Comparison of ENCODE assay signal across 35 mouse cellular contexts in the genomic region with DNA sequence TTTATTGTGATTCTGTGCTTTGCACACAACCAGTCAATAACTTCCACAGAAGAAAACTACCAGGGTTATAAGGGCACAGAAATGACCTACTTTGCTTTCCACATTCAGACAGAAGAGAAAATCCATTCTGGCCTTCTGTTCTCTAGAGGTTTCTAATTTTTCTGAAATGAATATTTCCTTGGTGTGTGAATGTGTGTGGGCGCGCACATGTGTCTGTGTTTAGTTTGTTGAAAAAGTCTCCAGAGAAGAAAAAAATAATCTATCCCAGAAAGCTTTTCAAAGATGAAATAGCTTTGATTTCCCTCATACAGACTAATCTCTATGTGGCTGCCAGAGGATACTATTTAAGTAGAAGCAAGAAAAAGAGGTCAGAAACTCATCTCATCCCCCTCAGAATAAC.
DNase-seq lines count a peak whose midpoint lies in the region; ATAC-seq and TF ChIP-seq lines count a peak whose summit lies in the region.
"Had no signal": no experiment of that assay in that cellular context is flagged by ENCODE, and none has a peak within 500 bp of the region (broad histone marks: within the 10 kb centered on the region; RNA-seq: fewer than 3 reads in every experiment).

No protein-coding gene starts in this region.

- no peak overlapping the region for H3K4me2 ChIP-seq in forebrain, embryonic 11.5 days (ENCODE audit: low read depth, low read length, severe bottlenecking)
- H3K4me2 ChIP-seq in intestine, postnatal 0 days (replicated peaks; ENCODE audit: low read depth): no peak overlapping the region
- H3K4me2 ChIP-seq: heart, embryonic 15.5 days; intestine, embryonic 15.5 days; limb, embryonic 15.5 days; midbrain, embryonic 13.5 days; neural tube, embryonic 15.5 days had no signal

- H3K27me3 ChIP-seq in forebrain, embryonic 11.5 days (ENCODE audit: control insufficient read depth, insufficient read depth, low read length): no peaks in the 10 kb centered on the region
- no peaks in the 10 kb centered on the region for H3K27me3 ChIP-seq in intestine, postnatal 0 days (replicated peaks; ENCODE audit: control insufficient read depth, insufficient read depth, low read length)
- H3K27me3 ChIP-seq: heart, embryonic 15.5 days; intestine, embryonic 15.5 days; limb, embryonic 15.5 days; midbrain, embryonic 13.5 days; neural tube, embryonic 15.5 days; Patski had no signal

- 96% methylated on average over 2 of the region's 2 CpGs for WGBS in forebrain, embryonic 11.5 days
- WGBS in intestine, postnatal 0 days: 98% methylated on average over 2 of the region's 2 CpGs

- H3K9me3 ChIP-seq in forebrain, embryonic 11.5 days (ENCODE audit: control insufficient read depth, low read length): no peaks in the 10 kb centered on the region
- no peaks in the 10 kb centered on the region for H3K9me3 ChIP-seq in intestine, postnatal 0 days (ENCODE audit: control insufficient read depth)
- H3K9me3 ChIP-seq: G1E; heart, embryonic 10.5 days; heart, embryonic 15.5 days; intestine, embryonic 15.5 days; limb, embryonic 10.5 days; limb, embryonic 15.5 days; midbrain, embryonic 13.5 days; neural tube, embryonic 15.5 days had no signal

- peak; percentile 33 to 68 for DNase-seq in frontal cortex, adult 2 months (ENCODE audit: extremely low spot score in 1 of 2, low spot score in 1 of 2)
- DNase-seq in frontal cortex, postnatal 14 days (ENCODE audit: low spot score in 2 of 2): no peak
- peak; percentile 30 to 45 for DNase-seq in left cerebral cortex, adult 18-20 months (ENCODE audit: low spot score in 2 of 2)
- DNase-seq in left cerebral cortex, postnatal 4 days: no peak
- peak; percentile 54 for DNase-seq in layer of hippocampus, adult 9-11 months
- DNase-seq in right cerebral cortex, postnatal 25 days: peak; percentile 29
- DNase-seq in forebrain, embryonic 11.5 days (ENCODE audit: low spot score): no peak
- DNase-seq: adrenal gland, postnatal 10 days; cerebellum, adult 11 months; cerebellum, adult 9-10 months; cerebellum, postnatal 36 days; gastrocnemius, postnatal 14 days; heart, adult 11 months; kidney, adult 8-10 months; kidney, postnatal 14 days; lung, adult 2 months; lung, postnatal 10 days; retina, postnatal 1 day; spleen, adult 18-20 months; thymus, adult 18-20 months; thymus, postnatal 25 days had no signal

- ATAC-seq in forebrain, embryonic 11.5 days (replicated peaks; ENCODE audit: low FRiP score): no peak
- no peak for ATAC-seq in intestine, postnatal 0 days
- ATAC-seq: forebrain, embryonic 14.5 days; hindbrain, postnatal 0 days; intestine, embryonic 15.5 days; midbrain, embryonic 13.5 days; Patski had no signal

- no peaks in the 10 kb centered on the region for H3K4me1 ChIP-seq in forebrain, embryonic 11.5 days (replicated peaks; ENCODE audit: control insufficient read depth, insufficient read depth, low read length)
- H3K4me1 ChIP-seq in intestine, postnatal 0 days (replicated peaks; ENCODE audit: control insufficient read depth, insufficient read depth, low read length): no peaks in the 10 kb centered on the region
- H3K4me1 ChIP-seq: heart, embryonic 10.5 days; heart, embryonic 15.5 days; intestine, embryonic 15.5 days; limb, embryonic 10.5 days; limb, embryonic 15.5 days; midbrain, embryonic 13.5 days; neural tube, embryonic 15.5 days had no signal

- intact Hi-C loops in left cerebral cortex, postnatal 4 days (cut with DNase I): no loop called here

- no peak overlapping the region for H3K27ac ChIP-seq in forebrain, embryonic 11.5 days (ENCODE audit: low read depth, low read length)
- no peak overlapping the region for H3K27ac ChIP-seq in intestine, postnatal 0 days (ENCODE audit: low read depth, low read length)
- H3K27ac ChIP-seq: heart, embryonic 10.5 days; heart, embryonic 15.5 days; hindbrain, postnatal 0 days; intestine, embryonic 15.5 days; limb, embryonic 10.5 days; limb, embryonic 15.5 days; liver, embryonic 14.5 days; macrophage; midbrain, embryonic 13.5 days; neural tube, embryonic 15.5 days had no signal

- H3K4me3 ChIP-seq in forebrain, embryonic 11.5 days (ENCODE audit: low read depth, low read length): no peak overlapping the region
- H3K4me3 ChIP-seq in intestine, postnatal 0 days (ENCODE audit: low read depth, low read length): no peak overlapping the region
- H3K4me3 ChIP-seq: heart, embryonic 10.5 days; heart, embryonic 15.5 days; intestine, embryonic 15.5 days; limb, embryonic 10.5 days; limb, embryonic 15.5 days; midbrain, embryonic 13.5 days; neural tube, embryonic 15.5 days had no signal

- no peak for TF ChIP-seq CTCF in intestine, postnatal 0 days (IDR thresholded peaks at IDR 0.05; ENCODE audit: low read depth)

- H3K36me3 ChIP-seq in forebrain, embryonic 11.5 days (ENCODE audit: control insufficient read depth, insufficient read depth, low read length): no peaks in the 10 kb centered on the region
- H3K36me3 ChIP-seq in intestine, postnatal 0 days (ENCODE audit: control insufficient read depth, insufficient read depth): no peaks in the 10 kb centered on the region
- H3K36me3 ChIP-seq: G1E; heart, embryonic 10.5 days; heart, embryonic 15.5 days; intestine, embryonic 15.5 days; limb, embryonic 10.5 days; limb, embryonic 15.5 days; midbrain, embryonic 13.5 days; neural tube, embryonic 15.5 days had no signal

- no peak overlapping the region for H3K9ac ChIP-seq in forebrain, embryonic 11.5 days (ENCODE audit: low read length)
- H3K9ac ChIP-seq in intestine, postnatal 0 days (ENCODE audit: low read depth, low read length): no peak overlapping the region
- H3K9ac ChIP-seq: heart, embryonic 15.5 days; intestine, embryonic 15.5 days; limb, embryonic 15.5 days; liver, embryonic 14.5 days; midbrain, embryonic 13.5 days; neural tube, embryonic 15.5 days had no signal

Comparison
In these comparisons a context has a peak if more than half of its experiments do, and no peak if none do; other contexts are left out.
1. DNase-seq: peak in frontal cortex, adult 2 months (2 of 2), left cerebral cortex, adult 18-20 months (2 of 2), layer of hippocampus, adult 9-11 months (single experiment) and right cerebral cortex, postnatal 25 days (single experiment); none in frontal cortex, postnatal 14 days (0 of 2), left cerebral cortex, postnatal 4 days (single experiment) and forebrain, embryonic 11.5 days (single experiment).